Mouse (Mus musculus) NIH3T3 (cell line): ENCODE measurements around the gene Gpn1.
A peak's percentile ranks its signal among the peaks of the same experiment; 100 is the strongest.

Experiments
- DNase-seq: peaks from one replicate; pipeline ENCODE4 v3.0.0-alpha.2; 2012; ENCODE audit warnings: low read depth

The Gpn1 gene

DNA sequence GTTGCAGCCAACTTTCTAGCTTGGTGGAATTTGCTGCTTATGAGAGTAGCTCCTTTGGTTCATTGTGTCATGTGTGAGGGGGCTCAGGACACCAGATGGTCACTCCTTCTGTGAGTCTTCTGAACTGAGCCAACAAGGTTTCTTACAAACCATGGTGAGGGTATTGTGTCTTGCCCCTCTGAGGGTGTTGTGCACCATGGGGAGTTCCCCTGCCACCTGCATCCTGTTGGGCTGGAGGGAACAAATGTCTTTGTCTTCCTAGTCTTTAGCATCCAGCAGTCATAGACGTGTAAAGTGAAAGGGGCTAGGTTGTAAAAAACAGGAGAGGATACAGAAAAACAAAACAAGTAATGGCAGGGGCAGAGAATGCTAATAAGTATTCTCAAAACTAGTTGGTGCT lies 64.9 kb downstream of the Gpn1 start:
- no peak for DNase-seq

DNA sequence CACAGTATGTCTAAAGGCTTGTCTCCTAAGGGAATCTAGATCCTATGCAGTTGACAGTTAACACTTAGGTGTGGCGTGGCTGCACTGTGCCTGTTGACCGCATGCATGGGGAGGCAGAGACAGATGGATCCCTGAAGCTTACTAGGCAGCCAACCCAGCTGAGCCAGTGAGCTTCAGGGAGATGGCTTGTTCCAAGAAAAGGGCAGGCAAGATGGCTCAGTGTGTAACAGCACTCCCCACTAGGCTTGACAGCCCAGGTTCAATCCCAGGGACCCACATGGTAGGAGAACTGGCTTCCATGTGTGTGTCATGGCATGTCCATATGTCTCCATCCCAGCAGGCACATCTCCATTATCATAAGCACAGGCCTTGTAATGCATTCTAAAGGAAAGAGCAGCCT lies 65.8 kb downstream of the Gpn1 start:
- DNase-seq, result no peak

GRCm38 (mm10) chr5:31562036-31562666 lies 67.6 kb downstream of the Gpn1 start:
- peak; percentile 44 for DNase-seq
